Mouse (Mus musculus): ENCODE measurements around the gene Adgrb3. TPM values are rescaled to one million over a fixed set of nuclear protein-coding genes. Genes with fewer than 3 reads are reported as not detected.
"Not testable (repeated sequence)": the region's sequence is repeated elsewhere in the genome, so short reads cannot be mapped to it uniquely, and the experiment has no call there.

The Adgrb3 gene
- polyA plus RNA-seq, 1 experiment from 2014 or later, result 2.4 TPM

DNA sequence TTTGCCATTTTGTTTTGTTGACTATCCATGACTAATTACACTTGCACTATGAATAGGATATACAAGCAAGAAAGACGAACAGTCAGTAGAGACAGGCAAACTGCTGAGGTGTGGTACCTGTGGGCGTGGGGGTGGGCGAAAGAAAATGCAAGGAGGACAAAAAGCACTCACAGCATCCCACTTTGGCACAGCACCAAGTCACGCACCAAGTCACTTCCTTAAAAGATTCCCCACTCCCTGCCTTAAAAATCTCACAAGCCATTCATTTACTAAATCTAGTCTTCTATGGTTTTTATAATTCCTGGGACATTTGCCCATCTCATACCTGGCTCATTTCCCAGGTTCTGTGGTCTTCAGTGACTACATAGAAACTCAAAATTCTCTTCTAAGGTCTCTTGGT is 787.4 kb downstream of the Adgrb3 start:
- 68% methylated on average over 4 of the region's 4 CpGs for WGBS

DNA sequence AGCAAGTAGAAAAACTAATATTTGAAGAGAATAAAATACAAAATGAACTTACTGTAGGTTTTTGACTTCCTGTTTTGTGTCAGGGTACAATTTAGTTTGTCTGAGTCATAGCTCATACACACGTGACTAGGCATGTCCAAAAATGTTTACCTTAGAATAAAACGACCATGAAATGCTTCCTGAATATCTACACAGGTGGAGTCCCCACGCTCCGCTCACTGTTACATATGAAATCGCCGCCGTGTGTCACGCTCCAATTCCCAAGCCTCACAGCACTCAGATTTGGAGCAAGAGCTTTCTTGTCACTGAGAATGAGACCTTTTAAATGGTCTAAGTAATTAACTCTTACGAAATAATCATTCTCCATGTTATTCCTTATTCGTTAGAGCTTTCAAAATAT is 795.3 kb downstream of the Adgrb3 start:
- 73% methylated on average over 10 of the region's 10 CpGs for WGBS
- Histone ChIP-seq H3K4me1 (no peaks in the 10 kb centered on the region), H3K4me3 (replicated peaks) (no peak overlapping the region), H3K4me2 (replicated peaks) (no peak overlapping the region), H3K27me3 (no peaks in the 10 kb centered on the region), H3K27ac (replicated peaks) (no peak overlapping the region), H3K9me3 (replicated peaks) (no peaks in the 10 kb centered on the region), H3K36me3 (no peaks in the 10 kb centered on the region), H3K9ac (no peak overlapping the region)
- no peak for ATAC-seq (ENCODE audit: insufficient number of reproducible peaks, low FRiP score, low TSS enrichment, low read depth)

More for the DNA sequence above, 787.4 kb downstream of the Adgrb3 start:
- no peak overlapping the region for H3K9ac ChIP-seq
- H3K9me3 ChIP-seq (replicated peaks), result no peaks in the 10 kb centered on the region
- H3K4me3 ChIP-seq (replicated peaks), result no peak overlapping the region
- no peak overlapping the region for H3K27ac ChIP-seq (replicated peaks)
- no peaks in the 10 kb centered on the region for H3K4me1 ChIP-seq
- H3K36me3 ChIP-seq, result no peaks in the 10 kb centered on the region
- H3K27me3 ChIP-seq, result no peaks in the 10 kb centered on the region
- H3K4me2 ChIP-seq (replicated peaks), result no peak overlapping the region
- ATAC-seq (ENCODE audit: insufficient number of reproducible peaks, low FRiP score, low TSS enrichment, low read depth), result no peak

DNA sequence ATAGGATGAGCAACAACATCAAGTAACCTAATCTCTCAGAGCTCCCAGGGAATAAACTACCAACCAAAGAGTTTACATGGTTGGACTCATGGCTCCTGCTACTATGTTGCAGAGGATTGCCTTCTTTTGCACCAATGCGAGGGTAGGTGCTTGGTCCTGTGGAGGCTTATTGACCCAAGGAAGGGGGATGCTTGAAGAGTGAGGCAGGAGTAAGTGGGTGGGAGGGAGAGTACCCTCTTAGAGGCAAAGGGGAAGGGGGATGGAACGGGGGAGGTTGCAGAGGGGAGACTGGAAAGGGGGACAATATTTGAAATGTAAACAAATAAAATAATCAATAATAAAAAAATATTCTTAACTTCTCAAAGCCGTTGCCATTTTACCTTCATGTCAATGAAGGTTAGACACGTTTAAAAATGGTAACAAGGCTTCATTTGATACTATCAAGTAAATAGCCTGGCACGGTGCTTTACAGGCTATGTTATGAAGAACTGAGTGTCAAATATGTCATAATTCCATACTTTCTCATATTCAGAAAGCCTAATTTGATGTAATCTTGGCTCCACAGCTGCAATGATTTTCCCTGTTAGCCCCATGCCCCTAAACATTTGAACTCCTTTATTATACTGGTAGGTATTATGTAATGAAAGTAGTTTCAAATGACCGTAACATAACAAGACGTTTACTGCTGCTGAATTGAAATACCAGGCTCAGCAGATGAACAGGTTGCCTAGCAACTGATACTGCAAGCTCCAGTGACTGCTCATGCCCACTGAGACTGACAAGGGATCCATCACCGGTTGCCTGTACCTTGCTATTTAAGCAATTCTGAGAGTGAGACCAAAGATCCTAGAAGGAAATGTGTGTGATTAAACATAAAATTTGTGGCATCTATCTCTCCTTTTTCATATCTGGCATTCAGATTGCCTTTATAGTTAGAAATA is 796.1 kb downstream of the Adgrb3 start:
- Histone ChIP-seq H3K9ac (no peak overlapping the region), H3K4me2 (replicated peaks) (no peak overlapping the region), H3K9me3 (replicated peaks) (no peaks in the 10 kb centered on the region), H3K27me3 (no peaks in the 10 kb centered on the region), H3K4me3 (replicated peaks) (no peak overlapping the region), H3K27ac (replicated peaks) (no peak overlapping the region), H3K4me1 (no peaks in the 10 kb centered on the region), H3K36me3 (no peaks in the 10 kb centered on the region)
- WGBS, result 56% methylated on average over 8 of the region's 8 CpGs
- no peak for ATAC-seq (ENCODE audit: insufficient number of reproducible peaks, low FRiP score, low TSS enrichment, low read depth)

DNA sequence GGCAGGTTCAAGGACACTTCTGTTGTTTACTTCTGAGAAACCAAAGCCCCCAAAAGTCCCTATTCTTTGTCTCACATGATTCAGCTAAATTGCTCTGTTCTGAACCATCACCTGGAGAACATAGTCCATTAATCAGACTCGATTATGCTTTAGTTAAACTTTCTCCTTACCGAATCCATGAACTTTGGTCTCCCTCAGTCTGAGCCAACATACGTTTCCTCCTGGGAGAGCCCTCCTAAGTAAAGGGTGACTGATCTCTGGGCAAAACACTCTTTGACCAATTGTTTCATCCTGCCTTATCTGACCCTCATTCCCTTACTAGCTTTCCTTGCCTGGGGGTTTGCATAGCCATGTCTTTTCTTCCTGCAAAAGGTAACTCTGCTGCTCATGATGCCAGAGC is 806.4 kb downstream of the Adgrb3 start:
- Histone ChIP-seq H3K4me3 (replicated peaks) (no peak overlapping the region), H3K9ac (no peak overlapping the region), H3K4me1 (no peaks in the 10 kb centered on the region), H3K36me3 (no peaks in the 10 kb centered on the region), H3K4me2 (replicated peaks) (no peak overlapping the region), H3K27ac (replicated peaks) (no peak overlapping the region), H3K9me3 (replicated peaks) (no peaks in the 10 kb centered on the region), H3K27me3 (no peaks in the 10 kb centered on the region)
- no peak for ATAC-seq (ENCODE audit: insufficient number of reproducible peaks, low FRiP score, low TSS enrichment, low read depth)
- WGBS, result 74% methylated on average over 3 of the region's 3 CpGs

DNA sequence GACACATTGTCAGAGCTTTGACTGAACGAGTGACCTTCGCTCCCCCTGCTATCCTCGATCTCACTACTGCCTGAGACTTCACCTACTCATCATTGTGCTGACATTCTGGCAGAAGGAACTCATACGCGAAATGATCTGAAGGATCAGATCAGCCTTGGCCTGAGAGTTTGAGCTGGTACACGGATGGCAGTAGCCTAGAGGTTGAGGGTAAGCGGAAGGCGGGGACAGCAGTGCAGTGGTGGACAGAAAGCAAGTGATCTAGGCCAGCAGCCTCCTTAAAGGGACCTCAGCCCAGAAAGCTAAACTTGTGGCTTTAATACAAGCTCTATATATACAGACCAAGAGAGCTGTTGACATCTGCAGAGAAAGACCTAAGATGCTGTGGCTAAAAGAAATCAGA is 811.7 kb downstream of the Adgrb3 start:
- not testable (repeated sequence) for H3K4me3 ChIP-seq (replicated peaks); H3K9ac ChIP-seq; H3K9me3 ChIP-seq (replicated peaks); H3K27me3 ChIP-seq; H3K4me1 ChIP-seq; ATAC-seq (ENCODE audit: insufficient number of reproducible peaks, low FRiP score, low TSS enrichment, low read depth); H3K27ac ChIP-seq (replicated peaks); H3K36me3 ChIP-seq; H3K4me2 ChIP-seq (replicated peaks)
- 81% methylated on average over 8 of the region's 8 CpGs for WGBS
